Mouse (Mus musculus) cerebellum, adult 2 months (tissue): ENCODE results near the gene Pcdh7. TPM values are rescaled to one million over a fixed set of nuclear protein-coding genes. Genes with fewer than 3 reads are reported as not detected.

Source experiments
- DNase-seq, 2 experiments: peaks; one replicate each; pipeline ENCODE4 v3.0.0; 2021
- H3K27ac ChIP-seq: fragments of 200-500 bp; 2 replicates; pipeline ENCODE4 v1.5.1; 2012; ENCODE audit warnings: low read length, control low read depth, inconsistent platforms; ENCODE audit not compliant: insufficient read depth
- H3K27me3 ChIP-seq: fragments of 200-500 bp; 2 replicates; pipeline ENCODE4 v1.6.1; 2012; ENCODE audit warnings: inconsistent platforms, mild to moderate bottlenecking, low read length, moderate library complexity; ENCODE audit not compliant: control insufficient read depth, insufficient read depth
- H3K4me1 ChIP-seq: fragments of 200-500 bp; 2 replicates; pipeline ENCODE4 v1.6.1; 2011; ENCODE audit warnings: low read length; ENCODE audit not compliant: control insufficient read depth, insufficient read depth
- H3K4me3 ChIP-seq: fragments of 200-500 bp; replicated peaks from 2 replicates; pipeline ENCODE3; 2011; ENCODE audit warnings: mild to moderate bottlenecking, low read depth, low read length, control low read depth; ENCODE audit not compliant: insufficient read depth
- CTCF ChIP-seq: fragments of 200-500 bp; IDR thresholded peaks from 2 replicates; pipeline ENCODE4 v1.5.1; 2011; ENCODE audit warnings: low read depth, mild to moderate bottlenecking, control low read depth, low read length, moderate library complexity, borderline replicate concordance; ENCODE audit not compliant: insufficient read depth
- POLR2A ChIP-seq: fragments of 200-500 bp; IDR thresholded peaks from 2 replicates; pipeline ENCODE4 v1.6.1; 2011; ENCODE audit warnings: low read length, control low read depth, borderline replicate concordance; ENCODE audit not compliant: insufficient read depth
- WGBS: fragments of 180-500 bp; shearing (Covaris S2); methylation state at CpG from one replicate; pipeline ENCODE4 v1.1.7; 2018; 5-methylcytosine and 5-hydroxymethylcytosine counted together
- polyA plus RNA-seq: library from polyadenylated mRNA; depleted of rRNA; stranded (reverse); fragments of >200 nt; gene quantifications from 2 replicates; pipeline ENCODE4 v1.2.3, GENCODE M21; 2012

The Pcdh7 gene
- polyA plus RNA-seq, 1 experiment = 21.6 TPM

GRCm38 (mm10) chr5:57899018-57899614 is 181.3 kb downstream of the Pcdh7 start:
- no peak for TF ChIP-seq POLR2A
- 57% methylated on average over 7 of the region's 7 CpGs for WGBS
- Histone ChIP-seq H3K4me3 (no peak overlapping the region), H3K4me1 (no peaks in the 10 kb centered on the region), H3K27ac (no peak overlapping the region), H3K27me3 (no peaks in the 10 kb centered on the region)
- no peak for DNase-seq

GRCm38 (mm10) chr5:57907218-57907617 is 189.5 kb downstream of the Pcdh7 start:
- no peaks in the 10 kb centered on the region for H3K4me1 ChIP-seq
- DNase-seq = no peak
- H3K27ac ChIP-seq = no peak overlapping the region
- no peaks in the 10 kb centered on the region for H3K27me3 ChIP-seq
- H3K4me3 ChIP-seq = no peak overlapping the region
- 74% methylated on average over 4 of the region's 4 CpGs for WGBS
- no peak for TF ChIP-seq POLR2A

GRCm38 (mm10) chr5:57921140-57921539 is 203.4 kb downstream of the Pcdh7 start:
- DNase-seq = no peak
- TF ChIP-seq CTCF (no peak), POLR2A (no peak)
- Histone ChIP-seq H3K27me3 (no peaks in the 10 kb centered on the region), H3K4me3 (no peak overlapping the region), H3K4me1 (no peaks in the 10 kb centered on the region), H3K27ac (no peak overlapping the region)
- whole genome bisulfite sequencing = 85% methylated on average over 5 of the region's 5 CpGs

- Histone ChIP-seq H3K4me3 (no peak overlapping the region), H3K4me1 (no peaks in the 10 kb centered on the region), H3K27me3 (no peaks in the 10 kb centered on the region), H3K27ac (no peak overlapping the region)
- 96% methylated on average over 5 of the region's 5 CpGs for WGBS
- TF ChIP-seq POLR2A = no peak
- no peak for TF ChIP-seq CTCF
- no peak for DNase-seq
Measured at GRCm38 (mm10) chr5:57931331-57931730, 213.6 kb downstream of the Pcdh7 start.

- Histone ChIP-seq H3K27me3 (no peaks in the 10 kb centered on the region), H3K4me3 (no peak overlapping the region), H3K4me1 (no peaks in the 10 kb centered on the region), H3K27ac (no peak overlapping the region)
- DNase-seq = no peak
- TF ChIP-seq POLR2A = no peak
- TF ChIP-seq CTCF = no peak
- 96% methylated on average over 5 of the region's 5 CpGs for WGBS
Measured at GRCm38 (mm10) chr5:57931738-57932137, 214.0 kb downstream of the Pcdh7 start.

GRCm38 (mm10) chr5:57934666-57935065 is 216.9 kb downstream of the Pcdh7 start:
- WGBS = 95% methylated on average over 2 of the region's 2 CpGs
- H3K4me1 ChIP-seq = no peaks in the 10 kb centered on the region
- no peaks in the 10 kb centered on the region for H3K27me3 ChIP-seq
- no peak overlapping the region for H3K4me3 ChIP-seq
- no peak overlapping the region for H3K27ac ChIP-seq
- no peak for DNase-seq
- TF ChIP-seq CTCF = no peak

GRCm38 (mm10) chr5:57940457-57940856 is 222.7 kb downstream of the Pcdh7 start:
- TF ChIP-seq POLR2A (no peak), CTCF (no peak)
- no peak for DNase-seq
- Histone ChIP-seq H3K27ac (no peak overlapping the region), H3K27me3 (no peaks in the 10 kb centered on the region), H3K4me3 (no peak overlapping the region), H3K4me1 (no peaks in the 10 kb centered on the region)
- WGBS = 80% methylated on average over 3 of the region's 3 CpGs

- DNase-seq = no peak
- no peak for TF ChIP-seq POLR2A
- TF ChIP-seq CTCF = no peak
- WGBS = 86% methylated on average over 2 of the region's 2 CpGs
- no peaks in the 10 kb centered on the region for H3K27me3 ChIP-seq
- no peak overlapping the region for H3K4me3 ChIP-seq
- H3K4me1 ChIP-seq = no peaks in the 10 kb centered on the region
- H3K27ac ChIP-seq = no peak overlapping the region
Measured at GRCm38 (mm10) chr5:57943176-57943575, 225.4 kb downstream of the Pcdh7 start.

GRCm38 (mm10) chr5:57943611-57944010 is 225.8 kb downstream of the Pcdh7 start:
- Histone ChIP-seq H3K4me1 (no peaks in the 10 kb centered on the region), H3K4me3 (no peak overlapping the region), H3K27ac (no peak overlapping the region), H3K27me3 (no peaks in the 10 kb centered on the region)
- no peak for TF ChIP-seq CTCF
- TF ChIP-seq POLR2A = no peak
- 91% methylated on average over 2 of the region's 2 CpGs for WGBS
- DNase-seq = no peak
